Mouse (Mus musculus) liver, postnatal 0 days (tissue): ENCODE measurements around the gene Eya2. TPM values are rescaled to one million over a fixed set of nuclear protein-coding genes. Genes with fewer than 3 reads are reported as not detected.

Experiments
- ATAC-seq: fragments of 200-750 bp; cut with Nextera tagmentation; 2 replicates; pipeline ENCODE4 v1.8.0; 2017; ENCODE audit warnings: mild to moderate bottlenecking, moderate library complexity
- DNase-seq: peaks from one replicate; pipeline ENCODE4 v3.0.0-alpha.2; 2016
- H3K27ac ChIP-seq: fragments of 300-500 bp; sonication (generic); 2 replicates; pipeline ENCODE4 v1.5.1; 2014; ENCODE audit warnings: antibody characterized with exemption, moderate library complexity, mild to moderate bottlenecking, low read depth
- H3K27me3 ChIP-seq: fragments of 300-500 bp; sonication (generic); 2 replicates; pipeline ENCODE4 v1.6.1; 2014; ENCODE audit warnings: low read length, control low read depth, mixed read lengths; ENCODE audit not compliant: insufficient read depth
- H3K36me3 ChIP-seq: fragments of 300-500 bp; sonication (generic); replicated peaks from 2 replicates; pipeline ENCODE4 v1.6.1; 2014; ENCODE audit warnings: mild to moderate bottlenecking, control low read depth, low read length, moderate library complexity, mixed read lengths; ENCODE audit not compliant: insufficient read depth
- H3K4me1 ChIP-seq: fragments of 300-500 bp; sonication (generic); 2 replicates; pipeline ENCODE4 v1.6.1; 2014; ENCODE audit warnings: antibody characterized with exemption, mild to moderate bottlenecking, control low read depth; ENCODE audit not compliant: insufficient read depth
- H3K4me2 ChIP-seq: fragments of 300-500 bp; sonication (generic); 2 replicates; pipeline ENCODE4 v1.6.1; 2014; ENCODE audit warnings: low read depth, mild to moderate bottlenecking, low read length, moderate library complexity, mixed read lengths
- H3K4me3 ChIP-seq: fragments of 300-500 bp; sonication (generic); 2 replicates; pipeline ENCODE4 v1.5.1; 2014; ENCODE audit warnings: low read depth, low read length
- H3K9ac ChIP-seq: fragments of 300-500 bp; sonication (generic); replicated peaks from 2 replicates; pipeline ENCODE4 v1.6.1; 2014; ENCODE audit warnings: mild to moderate bottlenecking, moderate library complexity
- H3K9me3 ChIP-seq: fragments of 300-500 bp; sonication (generic); 2 replicates; pipeline ENCODE4 v1.6.1; 2016; ENCODE audit warnings: mild to moderate bottlenecking, control low read depth, low read length, mixed read lengths
- CTCF ChIP-seq: sonication (generic); IDR thresholded peaks from 2 replicates; pipeline ENCODE4 v1.5.1; 2016; ENCODE audit warnings: antibody characterized with exemption, low read depth
- EP300 ChIP-seq: IDR thresholded peaks from 2 replicates; pipeline ENCODE4 v1.6.1; 2016; ENCODE audit warnings: antibody characterized with exemption, low read depth, mild to moderate bottlenecking
- WGBS: fragments of 180-500 bp; shearing (Covaris S2); extraction: QIAGEN DNeasy Blood & Tissue Kit; methylation state at CpG from one replicate; pipeline ENCODE4 v1.1.7; 2014; ENCODE audit not compliant: insufficient replicate concordance; 5-methylcytosine and 5-hydroxymethylcytosine counted together
- polyA plus RNA-seq: library from polyadenylated mRNA; unstranded; fragments of >200 nt; fragmentation: Nextera tagmentation; extraction: Ambion mirVana; gene quantifications from 2 replicates; pipeline ENCODE4 v1.2.1, GENCODE M21; 2015

Gene Eya2
- polyA plus RNA-seq, 1 experiment from 2014 or later = 0.20 TPM

- H3K27me3 ChIP-seq = no peaks in the 10 kb centered on the region
- ATAC-seq (no peak), DNase-seq (no peak)
- no peak overlapping the region for H3K9ac ChIP-seq
- H3K4me3 ChIP-seq = no peak overlapping the region
- H3K4me2 ChIP-seq = no peak overlapping the region
- TF ChIP-seq EP300 (no peak), CTCF (no peak)
- H3K27ac ChIP-seq = no peak overlapping the region
- 40% methylated on average over 11 of the region's 11 CpGs for WGBS
- H3K36me3 ChIP-seq = no peaks in the 10 kb centered on the region
- H3K9me3 ChIP-seq = no peaks in the 10 kb centered on the region
- peaks cover 7% of the 10 kb centered on the region; the same call in 1 of the 2 replicates for H3K4me1 ChIP-seq
These were observed 56.2 kb downstream of the Eya2 start for GRCm38 (mm10) chr2:165651031-165651430.

- Histone ChIP-seq H3K9me3 (no peaks in the 10 kb centered on the region), H3K36me3 (no peaks in the 10 kb centered on the region), H3K27me3 (no peaks in the 10 kb centered on the region), H3K27ac (no peak overlapping the region), H3K4me3 (no peak overlapping the region), H3K4me1 (peaks cover 7% of the 10 kb centered on the region; the same call in 1 of the 2 replicates), H3K9ac (no peak overlapping the region), H3K4me2 (no peak overlapping the region)
- TF ChIP-seq EP300 (no peak), CTCF (no peak)
- WGBS = 58% methylated on average over 6 of the region's 6 CpGs
- ATAC-seq (no peak), DNase-seq (no peak)
These were observed 57.4 kb downstream of the Eya2 start for GRCm38 (mm10) chr2:165652281-165652680.

GRCm38 (mm10) chr2:165653001-165653921 lies 58.4 kb downstream of the Eya2 start:
- ATAC-seq (no peak), DNase-seq (peak; percentile 63)
- Histone ChIP-seq H3K4me2 (0 out of 2 replicates have a peak overlapping the region, but pooled peaks have one; percentile 2), H3K27ac (no peak overlapping the region), H3K4me3 (no peak overlapping the region), H3K9ac (no peak overlapping the region), H3K4me1 (peaks cover 7% of the 10 kb centered on the region; the same call in 1 of the 2 replicates), H3K9me3 (no peaks in the 10 kb centered on the region), H3K36me3 (no peaks in the 10 kb centered on the region), H3K27me3 (no peaks in the 10 kb centered on the region)
- WGBS = 26% methylated on average over 14 of the region's 14 CpGs
- TF ChIP-seq CTCF = no peak
- no peak for TF ChIP-seq EP300

- Histone ChIP-seq H3K9me3 (no peaks in the 10 kb centered on the region), H3K27me3 (no peaks in the 10 kb centered on the region), H3K36me3 (no peaks in the 10 kb centered on the region), H3K4me1 (peaks cover 7% of the 10 kb centered on the region; the same call in 1 of the 2 replicates), H3K4me3 (no peak overlapping the region), H3K9ac (no peak overlapping the region), H3K4me2 (no peak overlapping the region), H3K27ac (no peak overlapping the region)
- TF ChIP-seq EP300 (no peak), CTCF (no peak)
- ATAC-seq (no peak), DNase-seq (no peak)
- 35% methylated on average over 9 of the region's 9 CpGs for WGBS
These were observed 59.3 kb downstream of the Eya2 start for GRCm38 (mm10) chr2:165654151-165654550.

GRCm38 (mm10) chr2:165654696-165655491 lies 60.1 kb downstream of the Eya2 start:
- Histone ChIP-seq H3K9ac (no peak overlapping the region), H3K4me3 (no peak overlapping the region), H3K36me3 (no peaks in the 10 kb centered on the region), H3K27ac (no peak overlapping the region), H3K9me3 (no peaks in the 10 kb centered on the region), H3K4me2 (peak overlapping the region; percentile 44; the same call in 1 of the 2 replicates), H3K4me1 (peaks cover 7% of the 10 kb centered on the region; the same call in 1 of the 2 replicates), H3K27me3 (no peaks in the 10 kb centered on the region)
- DNase-seq (no peak), ATAC-seq (no peak)
- TF ChIP-seq EP300 (no peak), CTCF (no peak)
- 34% methylated on average over 10 of the region's 10 CpGs for WGBS

- no peaks in the 10 kb centered on the region for H3K9me3 ChIP-seq
- H3K9ac ChIP-seq = no peak overlapping the region
- no peak overlapping the region for H3K27ac ChIP-seq
- 78% methylated on average over 4 of the region's 4 CpGs for WGBS
- H3K4me1 ChIP-seq = peaks cover 7% of the 10 kb centered on the region; the same call in 1 of the 2 replicates
- no peak overlapping the region for H3K4me2 ChIP-seq
- no peak overlapping the region for H3K4me3 ChIP-seq
- no peak for DNase-seq
- H3K36me3 ChIP-seq = no peaks in the 10 kb centered on the region
- no peak for ATAC-seq
- no peak for TF ChIP-seq CTCF
- no peak for TF ChIP-seq EP300
- no peaks in the 10 kb centered on the region for H3K27me3 ChIP-seq
These were observed 61.7 kb downstream of the Eya2 start for GRCm38 (mm10) chr2:165656541-165656940.
